Mouse (Mus musculus) left cerebral cortex, adult 18-20 months (tissue): ENCODE measurements around the gene Hist1h2ae. TPM values are rescaled to one million over a fixed set of nuclear protein-coding genes. Genes with fewer than 3 reads are reported as not detected.
A peak's percentile ranks its signal among the peaks of the same experiment; 100 is the strongest.
"Not testable (repeated sequence)": the region's sequence is repeated elsewhere in the genome, so short reads cannot be mapped to it uniquely, and the experiment has no call there.

ENCODE experiments used
- DNase-seq, 2 experiments: peaks; one replicate each; pipeline ENCODE4 v3.0.0; 2021 to 2022; ENCODE audit warnings: low spot score in 2 of 2, mixed read lengths in 1 of 2
- total RNA-seq, 2 experiments: library from RNA; stranded (reverse); gene quantifications; 2 replicates each; pipeline ENCODE4 v1.2.3; 2021

Gene Hist1h2ae
- total RNA-seq, 2 experiments from 2014 or later, result 4.3 to 7.1 TPM

GRCm38 (mm10) chr13:23564482-23564881 is 6.5 kb downstream of the Hist1h2ae start:
- DNase-seq, result no peak

- DNase-seq, result peak in 1 of 2 experiments; percentile 38
These were observed 8.1 kb downstream of the Hist1h2ae start for GRCm38 (mm10) chr13:23562699-23563462.

GRCm38 (mm10) chr13:23561883-23562659 is 8.9 kb downstream of the Hist1h2ae start, which contains the start of gene Hist1h3e:
Hist1h3e (minus strand) TSS chr13:23562369.
- peak; percentile 85 to 92 for DNase-seq

GRCm38 (mm10) chr13:23561531-23561882 is 9.5 kb downstream of the Hist1h2ae start:
- DNase-seq, result not testable (repeated sequence)

- not testable (repeated sequence) for DNase-seq
These were observed 10.3 kb downstream of the Hist1h2ae start for GRCm38 (mm10) chr13:23560699-23561098.

GRCm38 (mm10) chr13:23556906-23557305 is 14.1 kb downstream of the Hist1h2ae start:
- no peak for DNase-seq

GRCm38 (mm10) chr13:23555839-23556416 is 15.1 kb downstream of the Hist1h2ae start:
- DNase-seq, result peak; percentile 47 to 64

- peak; percentile 69 to 84 for DNase-seq
These were observed 15.8 kb downstream of the Hist1h2ae start for GRCm38 (mm10) chr13:23554925-23555838.

- no peak for DNase-seq
These were observed 16.6 kb downstream of the Hist1h2ae start for GRCm38 (mm10) chr13:23554393-23554792.

- no peak for DNase-seq
These were observed 18.1 kb downstream of the Hist1h2ae start, which contains the start of gene Hist1h1d for GRCm38 (mm10) chr13:23552962-23553361. Hist1h1d (plus strand) TSS chr13:23553262.

- no peak for DNase-seq
These were observed 18.8 kb downstream of the Hist1h2ae start for GRCm38 (mm10) chr13:23551931-23552914.

GRCm38 (mm10) chr13:23551146-23551834 is 19.7 kb downstream of the Hist1h2ae start, which contains the start of gene Hist1h4f:
Hist1h4f (minus strand) TSS chr13:23551648.
- peak; percentile 83 to 94 for DNase-seq

- no peak for DNase-seq
These were observed 20.3 kb downstream of the Hist1h2ae start for GRCm38 (mm10) chr13:23550761-23551145.

- no peak for DNase-seq
These were observed 24.3 kb downstream of the Hist1h2ae start for GRCm38 (mm10) chr13:23546694-23547093.

GRCm38 (mm10) chr13:23544787-23545120 is 26.3 kb downstream of the Hist1h2ae start:
- DNase-seq, result not testable (repeated sequence)

GRCm38 (mm10) chr13:23543965-23544786 is 26.8 kb downstream of the Hist1h2ae start, which contains the start of gene Hist1h3f:
Hist1h3f (plus strand) TSS chr13:23544052.
- peak; percentile 59 to 66 for DNase-seq

GRCm38 (mm10) chr13:23542999-23543607 is 27.9 kb downstream of the Hist1h2ae start, which contains the start of gene Hist1h2bh:
Hist1h2bh (minus strand) TSS chr13:23543392.
- peak in 1 of 2 experiments; percentile 69 for DNase-seq
